Mouse (Mus musculus) liver, embryonic 15.5 days (tissue): ENCODE data around the gene Syt17. TPM values are rescaled to one million over a fixed set of nuclear protein-coding genes. Genes with fewer than 3 reads are reported as not detected.

Experiments
- ATAC-seq: fragments of 200-750 bp; cut with Nextera tagmentation; 2 replicates; pipeline ENCODE4 v1.8.0; 2017; ENCODE audit warnings: moderate number of reproducible peaks, mild to moderate bottlenecking, moderate library complexity; ENCODE audit not compliant: insufficient read depth
- H3K27ac ChIP-seq: fragments of 300-500 bp; sonication (generic); replicated peaks from 2 replicates; pipeline ENCODE4 v1.5.1; 2015; ENCODE audit warnings: mild to moderate bottlenecking, inconsistent platforms
- H3K27me3 ChIP-seq: fragments of 300-500 bp; sonication (generic); 2 replicates; pipeline ENCODE4 v1.6.1; 2015; ENCODE audit warnings: mild to moderate bottlenecking, inconsistent platforms
- H3K36me3 ChIP-seq: fragments of 300-500 bp; sonication (generic); replicated peaks from 2 replicates; pipeline ENCODE4 v1.6.1; 2015; ENCODE audit warnings: moderate library complexity, mild to moderate bottlenecking, inconsistent platforms
- H3K4me1 ChIP-seq: fragments of 300-500 bp; sonication (generic); replicated peaks from 2 replicates; pipeline ENCODE4 v1.6.1; 2015; ENCODE audit warnings: inconsistent platforms
- H3K4me2 ChIP-seq: fragments of 300-500 bp; sonication (generic); 2 replicates; pipeline ENCODE4 v1.6.1; 2015; ENCODE audit warnings: moderate library complexity, mild to moderate bottlenecking, inconsistent platforms
- H3K4me3 ChIP-seq: fragments of 300-500 bp; sonication (generic); replicated peaks from 2 replicates; pipeline ENCODE4 v1.5.1; 2015; ENCODE audit warnings: mild to moderate bottlenecking, inconsistent platforms
- H3K9ac ChIP-seq: fragments of 300-500 bp; sonication (generic); 2 replicates; pipeline ENCODE4 v1.6.1; 2015; ENCODE audit warnings: moderate library complexity, mild to moderate bottlenecking, inconsistent platforms
- H3K9me3 ChIP-seq: fragments of 300-500 bp; sonication (generic); replicated peaks from 2 replicates; pipeline ENCODE4 v1.6.1; 2016; ENCODE audit warnings: inconsistent platforms
- WGBS: fragments of 180-500 bp; shearing (Covaris S2); methylation state at CpG from one replicate; pipeline ENCODE4 v1.1.7; 2015; ENCODE audit warnings: mixed read lengths; ENCODE audit not compliant: insufficient replicate concordance; 5-methylcytosine and 5-hydroxymethylcytosine counted together
- polyA plus RNA-seq: library from polyadenylated mRNA; unstranded; fragments of >200 nt; fragmentation: Nextera tagmentation; extraction: Ambion mirVana; gene quantifications from 2 replicates; pipeline ENCODE4 v1.2.1, GENCODE M21; 2015

The Syt17 gene
- polyA plus RNA-seq, 1 experiment from 2014 or later, result 0.35 TPM

GRCm38 (mm10) chr7:118346943-118347342, 101.1 kb downstream of the Syt17 start:
- no peaks in the 10 kb centered on the region for H3K4me1 ChIP-seq
- H3K4me2 ChIP-seq, result no peak overlapping the region
- H3K27ac ChIP-seq, result no peak overlapping the region
- H3K27me3 ChIP-seq, result no peaks in the 10 kb centered on the region
- no peaks in the 10 kb centered on the region for H3K9me3 ChIP-seq
- ATAC-seq, result no peak
- H3K36me3 ChIP-seq, result no peaks in the 10 kb centered on the region
- 28% methylated on average over 2 of the region's 2 CpGs for WGBS
- H3K4me3 ChIP-seq, result no peak overlapping the region
- no peak overlapping the region for H3K9ac ChIP-seq

GRCm38 (mm10) chr7:118346432-118346831, 101.6 kb downstream of the Syt17 start:
- no peaks in the 10 kb centered on the region for H3K4me1 ChIP-seq
- H3K9me3 ChIP-seq, result no peaks in the 10 kb centered on the region
- H3K27me3 ChIP-seq, result no peaks in the 10 kb centered on the region
- no peak overlapping the region for H3K4me3 ChIP-seq
- H3K4me2 ChIP-seq, result no peak overlapping the region
- no peaks in the 10 kb centered on the region for H3K36me3 ChIP-seq
- H3K27ac ChIP-seq, result no peak overlapping the region
- no peak for ATAC-seq
- 9% methylated on average over 2 of the region's 2 CpGs for WGBS
- H3K9ac ChIP-seq, result no peak overlapping the region

GRCm38 (mm10) chr7:118345396-118345795, 102.6 kb downstream of the Syt17 start:
- ATAC-seq, result no peak
- Histone ChIP-seq H3K36me3 (no peaks in the 10 kb centered on the region), H3K4me1 (no peaks in the 10 kb centered on the region), H3K4me2 (no peak overlapping the region), H3K9me3 (no peaks in the 10 kb centered on the region), H3K27ac (no peak overlapping the region), H3K9ac (no peak overlapping the region), H3K4me3 (no peak overlapping the region), H3K27me3 (no peaks in the 10 kb centered on the region)
- WGBS, result 56% methylated on average over 3 of the region's 3 CpGs

GRCm38 (mm10) chr7:118344701-118345100, 103.3 kb downstream of the Syt17 start:
- no peak overlapping the region for H3K4me2 ChIP-seq
- H3K9me3 ChIP-seq, result no peaks in the 10 kb centered on the region
- H3K27ac ChIP-seq, result no peak overlapping the region
- no peak overlapping the region for H3K4me3 ChIP-seq
- no peaks in the 10 kb centered on the region for H3K27me3 ChIP-seq
- no peak for ATAC-seq
- no peak overlapping the region for H3K9ac ChIP-seq
- no peaks in the 10 kb centered on the region for H3K4me1 ChIP-seq
- 54% methylated on average over 9 of the region's 9 CpGs for WGBS
- no peaks in the 10 kb centered on the region for H3K36me3 ChIP-seq

Other genes starting within 250 kb of the Syt17 start
- gene Smg1, start 204.6 kb downstream of the Syt17 start, polyA plus RNA-seq, result 6.0 and 7.3 TPM in 2 replicates
- gene Itpripl2, start 43.8 kb upstream of the Syt17 start, polyA plus RNA-seq, result 1.1 and 1.2 TPM in 2 replicates
- 37.6 and 38.8 TPM in 2 replicates for gene Coq7, start 85.1 kb upstream of the Syt17 start, polyA plus RNA-seq
- 0.28 and 0.32 TPM in 2 replicates for gene Tmc7, start 136.5 kb upstream of the Syt17 start, polyA plus RNA-seq
- 0.03 TPM in 1 of 2 replicates, not detected in the other for gene Tmc5, start 149.1 kb upstream of the Syt17 start, polyA plus RNA-seq